Mouse (Mus musculus): ENCODE measurements around the gene Ttc23. TPM values are rescaled to one million over a fixed set of nuclear protein-coding genes. Genes with fewer than 3 reads are reported as not detected.

Gene Ttc23
- polyA plus RNA-seq, 1 experiment from 2014 or later = 41.7 TPM

GRCm38 (mm10) chr7:67697892-67698630, 50.9 kb downstream of the Ttc23 start:
- H3K9me3 ChIP-seq (ENCODE audit: control insufficient read depth, low read length) = no peaks in the 10 kb centered on the region
- no peak overlapping the region for H3K4me3 ChIP-seq (ENCODE audit: low read length)
- 91% methylated on average over 28 of the region's 28 CpGs for WGBS
- no peak for ATAC-seq (ENCODE audit: low FRiP score, low TSS enrichment)
- H3K4me1 ChIP-seq (ENCODE audit: control insufficient read depth, insufficient read depth, low read length) = no peaks in the 10 kb centered on the region
- no peaks in the 10 kb centered on the region for H3K27me3 ChIP-seq (ENCODE audit: control insufficient read depth, insufficient read depth, low read length)
- no peak overlapping the region for H3K9ac ChIP-seq (ENCODE audit: low read depth, low read length)
- no peak overlapping the region for H3K27ac ChIP-seq (ENCODE audit: low read depth, low read length)
- H3K4me2 ChIP-seq (replicated peaks; ENCODE audit: low read depth, low read length) = no peak overlapping the region
- peaks cover 23% of the 10 kb centered on the region for H3K36me3 ChIP-seq (ENCODE audit: control insufficient read depth, insufficient read depth, low read length)

- no peak overlapping the region for H3K27ac ChIP-seq (ENCODE audit: low read depth, low read length)
- no peak overlapping the region for H3K9ac ChIP-seq (ENCODE audit: low read depth, low read length)
- H3K36me3 ChIP-seq (ENCODE audit: control insufficient read depth, insufficient read depth, low read length) = peaks cover 23% of the 10 kb centered on the region
- WGBS = 95% methylated on average over 4 of the region's 4 CpGs
- no peaks in the 10 kb centered on the region for H3K27me3 ChIP-seq (ENCODE audit: control insufficient read depth, insufficient read depth, low read length)
- ATAC-seq (ENCODE audit: low FRiP score, low TSS enrichment) = no peak
- no peak overlapping the region for H3K4me2 ChIP-seq (replicated peaks; ENCODE audit: low read depth, low read length)
- H3K4me1 ChIP-seq (ENCODE audit: control insufficient read depth, insufficient read depth, low read length) = no peaks in the 10 kb centered on the region
- H3K9me3 ChIP-seq (ENCODE audit: control insufficient read depth, low read length) = no peaks in the 10 kb centered on the region
- H3K4me3 ChIP-seq (ENCODE audit: low read length) = no peak overlapping the region
Observed at GRCm38 (mm10) chr7:67699301-67699700, 52.1 kb downstream of the Ttc23 start.

GRCm38 (mm10) chr7:67700846-67701245, 53.6 kb downstream of the Ttc23 start:
- no peaks in the 10 kb centered on the region for H3K27me3 ChIP-seq (ENCODE audit: control insufficient read depth, insufficient read depth, low read length)
- H3K4me1 ChIP-seq (ENCODE audit: control insufficient read depth, insufficient read depth, low read length) = 0 out of 2 replicates have a peak, but pooled peaks cover 4% of the 10 kb centered on the region
- no peak overlapping the region for H3K27ac ChIP-seq (ENCODE audit: low read depth, low read length)
- H3K4me2 ChIP-seq (replicated peaks; ENCODE audit: low read depth, low read length) = no peak overlapping the region
- no peak overlapping the region for H3K4me3 ChIP-seq (ENCODE audit: low read length)
- H3K36me3 ChIP-seq (ENCODE audit: control insufficient read depth, insufficient read depth, low read length) = peaks cover 23% of the 10 kb centered on the region
- no peaks in the 10 kb centered on the region for H3K9me3 ChIP-seq (ENCODE audit: control insufficient read depth, low read length)
- peak; percentile 41; the same call in 1 of the 2 replicates for ATAC-seq (ENCODE audit: low FRiP score, low TSS enrichment)
- H3K9ac ChIP-seq (ENCODE audit: low read depth, low read length) = no peak overlapping the region

- 86% methylated on average over 17 of the region's 17 CpGs for WGBS
- Histone ChIP-seq H3K4me2 (replicated peaks; ENCODE audit: low read depth, low read length) (no peak overlapping the region), H3K9me3 (ENCODE audit: control insufficient read depth, low read length) (no peaks in the 10 kb centered on the region), H3K27ac (ENCODE audit: low read depth, low read length) (no peak overlapping the region), H3K36me3 (ENCODE audit: control insufficient read depth, insufficient read depth, low read length) (peaks cover 23% of the 10 kb centered on the region), H3K4me3 (ENCODE audit: low read length) (no peak overlapping the region), H3K27me3 (ENCODE audit: control insufficient read depth, insufficient read depth, low read length) (no peaks in the 10 kb centered on the region), H3K9ac (ENCODE audit: low read depth, low read length) (no peak overlapping the region), H3K4me1 (ENCODE audit: control insufficient read depth, insufficient read depth, low read length) (0 out of 2 replicates have a peak, but pooled peaks cover 4% of the 10 kb centered on the region)
- ATAC-seq (ENCODE audit: low FRiP score, low TSS enrichment) = no peak
Observed at GRCm38 (mm10) chr7:67701252-67701914, 54.2 kb downstream of the Ttc23 start.

- Histone ChIP-seq H3K4me2 (replicated peaks; ENCODE audit: low read depth, low read length) (no peak overlapping the region), H3K27ac (ENCODE audit: low read depth, low read length) (no peak overlapping the region), H3K27me3 (ENCODE audit: control insufficient read depth, insufficient read depth, low read length) (no peaks in the 10 kb centered on the region), H3K9ac (ENCODE audit: low read depth, low read length) (no peak overlapping the region), H3K36me3 (ENCODE audit: control insufficient read depth, insufficient read depth, low read length) (peaks cover 35% of the 10 kb centered on the region), H3K9me3 (ENCODE audit: control insufficient read depth, low read length) (no peaks in the 10 kb centered on the region), H3K4me3 (ENCODE audit: low read length) (no peak overlapping the region), H3K4me1 (ENCODE audit: control insufficient read depth, insufficient read depth, low read length) (0 out of 2 replicates have a peak, but pooled peaks cover 4% of the 10 kb centered on the region)
- 92% methylated on average over 6 of the region's 6 CpGs for WGBS
- no peak for ATAC-seq (ENCODE audit: low FRiP score, low TSS enrichment)
Observed at GRCm38 (mm10) chr7:67708160-67708559, 61.0 kb downstream of the Ttc23 start.

- Histone ChIP-seq H3K9ac (ENCODE audit: low read depth, low read length) (no peak overlapping the region), H3K36me3 (ENCODE audit: control insufficient read depth, insufficient read depth, low read length) (peaks cover 40% of the 10 kb centered on the region), H3K4me1 (ENCODE audit: control insufficient read depth, insufficient read depth, low read length) (no peaks in the 10 kb centered on the region), H3K4me2 (replicated peaks; ENCODE audit: low read depth, low read length) (no peak overlapping the region), H3K27ac (ENCODE audit: low read depth, low read length) (no peak overlapping the region), H3K4me3 (ENCODE audit: low read length) (no peak overlapping the region), H3K27me3 (ENCODE audit: control insufficient read depth, insufficient read depth, low read length) (no peaks in the 10 kb centered on the region), H3K9me3 (ENCODE audit: control insufficient read depth, low read length) (no peaks in the 10 kb centered on the region)
- ATAC-seq (ENCODE audit: low FRiP score, low TSS enrichment) = no peak
- 84% methylated on average over 7 of the region's 7 CpGs for WGBS
Observed at GRCm38 (mm10) chr7:67710216-67710615, 63.0 kb downstream of the Ttc23 start.

- Histone ChIP-seq H3K9ac (ENCODE audit: low read depth, low read length) (no peak overlapping the region), H3K27me3 (ENCODE audit: control insufficient read depth, insufficient read depth, low read length) (no peaks in the 10 kb centered on the region), H3K4me2 (replicated peaks; ENCODE audit: low read depth, low read length) (no peak overlapping the region), H3K36me3 (ENCODE audit: control insufficient read depth, insufficient read depth, low read length) (peaks cover 40% of the 10 kb centered on the region), H3K27ac (ENCODE audit: low read depth, low read length) (no peak overlapping the region), H3K4me1 (ENCODE audit: control insufficient read depth, insufficient read depth, low read length) (no peaks in the 10 kb centered on the region), H3K4me3 (ENCODE audit: low read length) (no peak overlapping the region), H3K9me3 (ENCODE audit: control insufficient read depth, low read length) (no peaks in the 10 kb centered on the region)
- ATAC-seq (ENCODE audit: low FRiP score, low TSS enrichment) = no peak
- 83% methylated on average over 19 of the region's 19 CpGs for WGBS
Observed at GRCm38 (mm10) chr7:67713820-67714510, 66.8 kb downstream of the Ttc23 start.

- Histone ChIP-seq H3K9me3 (ENCODE audit: control insufficient read depth, low read length) (no peaks in the 10 kb centered on the region), H3K4me1 (ENCODE audit: control insufficient read depth, insufficient read depth, low read length) (no peaks in the 10 kb centered on the region), H3K9ac (ENCODE audit: low read depth, low read length) (no peak overlapping the region), H3K27ac (ENCODE audit: low read depth, low read length) (no peak overlapping the region), H3K4me2 (replicated peaks; ENCODE audit: low read depth, low read length) (no peak overlapping the region), H3K4me3 (ENCODE audit: low read length) (no peak overlapping the region), H3K36me3 (ENCODE audit: control insufficient read depth, insufficient read depth, low read length) (peaks cover 34% of the 10 kb centered on the region), H3K27me3 (ENCODE audit: control insufficient read depth, insufficient read depth, low read length) (no peaks in the 10 kb centered on the region)
- no peak for ATAC-seq (ENCODE audit: low FRiP score, low TSS enrichment)
- 64% methylated on average over 7 of the region's 7 CpGs for WGBS
Observed at GRCm38 (mm10) chr7:67715176-67715575, 68.0 kb downstream of the Ttc23 start.

Measured in kidney, embryonic 14.5 days (tissue).